Mouse (Mus musculus) spleen, adult 2 months (tissue): Measurements from ENCODE around the gene Nmb. TPM values are rescaled to one million over a fixed set of nuclear protein-coding genes. Genes with fewer than 3 reads are reported as not detected.
"Not testable (repeated sequence)": the region's sequence is repeated elsewhere in the genome, so short reads cannot be mapped to it uniquely, and the experiment has no call there.

Experiments used
- DNase-seq, 2 experiments: peaks; one replicate each; pipeline versions ENCODE4 v3.0.0 to v3.0.0-alpha.2; 2012 to 2021; ENCODE audit warnings: low spot score in 2 of 2, low read depth in 1 of 2
- H3K27ac ChIP-seq: fragments of 200-500 bp; 2 replicates; pipeline ENCODE4 v1.5.1; 2012; ENCODE audit warnings: low read length, inconsistent platforms; ENCODE audit not compliant: insufficient read depth
- H3K27me3 ChIP-seq: fragments of 200-500 bp; 2 replicates; pipeline ENCODE4 v1.6.1; 2012; ENCODE audit warnings: mild to moderate bottlenecking, moderate library complexity, low read length, inconsistent platforms; ENCODE audit not compliant: control insufficient read depth, insufficient read depth
- H3K36me3 ChIP-seq: fragments of 200-500 bp; 2 replicates; pipeline ENCODE4 v1.6.1; 2012; ENCODE audit warnings: mild to moderate bottlenecking, low read length, inconsistent platforms; ENCODE audit not compliant: control insufficient read depth, insufficient read depth
- H3K4me1 ChIP-seq: fragments of 200-500 bp; 2 replicates; pipeline ENCODE4 v1.6.1; 2011; ENCODE audit warnings: inconsistent platforms; ENCODE audit not compliant: control insufficient read depth, insufficient read depth, insufficient read length
- H3K4me3 ChIP-seq: fragments of 200-500 bp; 2 replicates; pipeline ENCODE4 v1.5.1; 2011; ENCODE audit warnings: mild to moderate bottlenecking, inconsistent platforms; ENCODE audit not compliant: insufficient read depth, insufficient read length; ENCODE audit errors: extremely low read depth
- CTCF ChIP-seq: fragments of 200-500 bp; IDR thresholded peaks from 2 replicates; pipeline ENCODE4 v1.5.1; 2011; ENCODE audit warnings: mild to moderate bottlenecking, inconsistent platforms; ENCODE audit not compliant: insufficient read depth, insufficient read length, insufficient replicate concordance; ENCODE audit errors: extremely low read depth
- POLR2A ChIP-seq: fragments of 200-500 bp; IDR thresholded peaks from 2 replicates; pipeline ENCODE4 v1.6.1; 2011; ENCODE audit warnings: low read depth, low read length, inconsistent platforms
- WGBS: fragments of 180-500 bp; shearing (Covaris S2); methylation state at CpG from one replicate; pipeline ENCODE4 v1.1.7; 2018; 5-methylcytosine and 5-hydroxymethylcytosine counted together
- polyA plus RNA-seq: library from polyadenylated mRNA; depleted of rRNA; stranded (reverse); fragments of >200 nt; gene quantifications from 2 replicates; pipeline ENCODE4 v1.2.3, GENCODE M21; 2012; rRNA removed

The Nmb gene
- polyA plus RNA-seq, result 5.3 and 5.4 TPM in 2 replicates

- no peak for TF ChIP-seq CTCF
- no peak for TF ChIP-seq POLR2A
- H3K27me3 ChIP-seq, result no peaks in the 10 kb centered on the region
- no peak within 1 kb of the TSS for H3K27ac ChIP-seq
- peaks cover 1% of the 10 kb centered on the region for H3K36me3 ChIP-seq
- 3% methylated on average over 19 of the region's 19 CpGs for WGBS
- peaks cover 12% of the 10 kb centered on the region; the same call in 1 of the 2 replicates for H3K4me1 ChIP-seq
- DNase-seq, result peak in 1 of 2 experiments; percentile 40
- H3K4me3 ChIP-seq, result peak within 1 kb of the TSS; percentile 63
Measured at GRCm38 (mm10) chr7:80904921-80905515, at the start of gene Nmb. Gene Nmb, minus strand, starts transcription at chr7:80905076.

- Histone ChIP-seq H3K4me1 (no peaks in the 10 kb centered on the region), H3K27ac (no peak overlapping the region), H3K36me3 (no peaks in the 10 kb centered on the region), H3K27me3 (no peaks in the 10 kb centered on the region), H3K4me3 (no peak overlapping the region)
- 100% methylated on average over 2 of the region's 2 CpGs for WGBS
- TF ChIP-seq POLR2A, result no peak
- no peak for TF ChIP-seq CTCF
- no peak for DNase-seq
Measured at GRCm38 (mm10) chr7:80954251-80954650, 49.4 kb upstream of the Nmb start.

- no peak for DNase-seq
- no peaks in the 10 kb centered on the region for H3K27me3 ChIP-seq
- TF ChIP-seq POLR2A (no peak), CTCF (no peak)
- no peak overlapping the region for H3K27ac ChIP-seq
- H3K36me3 ChIP-seq, result no peaks in the 10 kb centered on the region
- H3K4me1 ChIP-seq, result no peaks in the 10 kb centered on the region
- no peak overlapping the region for H3K4me3 ChIP-seq
- 85% methylated on average over 3 of the region's 3 CpGs for WGBS
Measured at GRCm38 (mm10) chr7:80952140-80952539, 47.3 kb upstream of the Nmb start.

GRCm38 (mm10) chr7:80951461-80951860, 46.6 kb upstream of the Nmb start:
- no peak for TF ChIP-seq CTCF
- no peak for TF ChIP-seq POLR2A
- no peak for DNase-seq
- 95% methylated on average over 4 of the region's 4 CpGs for WGBS
- H3K36me3 ChIP-seq, result no peaks in the 10 kb centered on the region
- no peaks in the 10 kb centered on the region for H3K27me3 ChIP-seq
- no peaks in the 10 kb centered on the region for H3K4me1 ChIP-seq
- no peak overlapping the region for H3K27ac ChIP-seq
- H3K4me3 ChIP-seq, result no peak overlapping the region

GRCm38 (mm10) chr7:80947445-80948350, 42.8 kb upstream of the Nmb start, which contains the start of gene Sec11a:
Gene Sec11a, minus strand, starts transcription at chr7:80947780.
- H3K27ac ChIP-seq, result peak within 1 kb of the TSS; percentile 98
- H3K4me1 ChIP-seq, result 0 out of 2 replicates have a peak, but pooled peaks cover 3% of the 10 kb centered on the region
- peak; percentile 88 to 93 for DNase-seq
- no peaks in the 10 kb centered on the region for H3K36me3 ChIP-seq
- TF ChIP-seq CTCF (no peak), POLR2A (peak; percentile 74)
- no peaks in the 10 kb centered on the region for H3K27me3 ChIP-seq
- H3K4me3 ChIP-seq, result peak within 1 kb of the TSS; percentile 91
- WGBS, result 2% methylated on average over 44 of the region's 44 CpGs

GRCm38 (mm10) chr7:80939808-80940207, 34.9 kb upstream of the Nmb start:
- H3K36me3 ChIP-seq, result peaks cover 3% of the 10 kb centered on the region
- H3K27me3 ChIP-seq, result no peaks in the 10 kb centered on the region
- TF ChIP-seq POLR2A, result no peak
- no peak for TF ChIP-seq CTCF
- no peaks in the 10 kb centered on the region; the same call in 1 of the 2 replicates for H3K4me1 ChIP-seq
- H3K4me3 ChIP-seq, result no peak overlapping the region
- 81% methylated on average over 4 of the region's 4 CpGs for WGBS
- DNase-seq, result no peak
- H3K27ac ChIP-seq, result no peak overlapping the region

GRCm38 (mm10) chr7:80937304-80937666, 32.4 kb upstream of the Nmb start:
- not testable (repeated sequence) for DNase-seq, H3K27ac ChIP-seq, H3K27me3 ChIP-seq, H3K4me1 ChIP-seq, H3K4me3 ChIP-seq
- peaks cover 15% of the 10 kb centered on the region for H3K36me3 ChIP-seq

GRCm38 (mm10) chr7:80936617-80937303, 31.9 kb upstream of the Nmb start:
- 13% methylated on average over 7 of the region's 7 CpGs for WGBS
- peak overlapping the region; percentile 28; the same call in 1 of the 2 replicates for H3K27ac ChIP-seq
- not testable (repeated sequence) for H3K4me1 ChIP-seq, H3K4me3 ChIP-seq, H3K27me3 ChIP-seq, DNase-seq
- H3K36me3 ChIP-seq, result peaks cover 17% of the 10 kb centered on the region
